In genomic region chr1:99317043-99317709, GRCm38 (mm10) we compare ENCODE assay signal across 11 mouse cellular contexts.
"Had no signal": no experiment of that assay in that cellular context is flagged by ENCODE, and none has a peak within 500 bp of the region (broad histone marks: within the 10 kb centered on the region; RNA-seq: fewer than 3 reads in every experiment).

No protein-coding gene starts in this region.

- H3K27me3 ChIP-seq: limb, embryonic 13.5 days; neural tube, embryonic 12.5 days had no signal

- H3K36me3 ChIP-seq: limb, embryonic 13.5 days; neural tube, embryonic 12.5 days had no signal

- H3K4me3 ChIP-seq: layer of hippocampus, adult 2 months; limb, embryonic 13.5 days; neural tube, embryonic 12.5 days had no signal

- H3K9ac ChIP-seq: limb, embryonic 13.5 days; liver, embryonic 14.5 days; neural tube, embryonic 12.5 days had no signal

- H3K4me1 ChIP-seq: limb, embryonic 13.5 days; neural tube, embryonic 12.5 days had no signal

- H3K27ac ChIP-seq: layer of hippocampus, adult 2 months; limb, embryonic 13.5 days; liver, embryonic 14.5 days; neural tube, embryonic 12.5 days; stomach, postnatal 0 days had no signal

- H3K4me2 ChIP-seq: limb, embryonic 13.5 days; neural tube, embryonic 12.5 days had no signal

- DNase-seq: kidney, adult 11 months; kidney, postnatal 10 days; kidney, postnatal 4 days; left cerebral cortex, postnatal 4 days; lung, adult 18-20 months; thymus, postnatal 4 days had no signal

- H3K9me3 ChIP-seq: limb, embryonic 13.5 days; neural tube, embryonic 12.5 days had no signal
